Mouse (Mus musculus) bone marrow macrophage, adult 2 months (primary cell): ENCODE measurements around the gene Aprt. TPM values are rescaled to one million over a fixed set of nuclear protein-coding genes. Genes with fewer than 3 reads are reported as not detected.

Source experiments
- H3K27ac ChIP-seq: 2 replicates; pipeline ENCODE4 v1.5.1; 2012; ENCODE audit warnings: low read depth, low read length; ENCODE audit not compliant: insufficient read depth
- H3K4me1 ChIP-seq: 2 replicates; pipeline ENCODE4 v1.6.1; 2012; ENCODE audit warnings: low read length; ENCODE audit not compliant: control insufficient read depth, insufficient read depth
- H3K4me3 ChIP-seq: 2 replicates; pipeline ENCODE4 v1.5.1; 2012; ENCODE audit warnings: mild to moderate bottlenecking, low read length, moderate library complexity; ENCODE audit not compliant: insufficient read depth
- CTCF ChIP-seq: IDR thresholded peaks from 2 replicates; pipeline ENCODE4 v1.5.1; 2012; ENCODE audit warnings: low read depth, mild to moderate bottlenecking, low read length, moderate library complexity
- POLR2A ChIP-seq: IDR thresholded peaks from 2 replicates; pipeline ENCODE4 v1.6.1; 2012; ENCODE audit warnings: mild to moderate bottlenecking, low read depth, low read length, borderline replicate concordance
- polyA plus RNA-seq: library from polyadenylated mRNA; stranded (reverse); fragments of >200 nt; gene quantifications from 2 replicates; pipeline ENCODE4 v1.2.4, GENCODE M21; 2012; ENCODE audit not compliant: missing spikeins, insufficient read depth, insufficient read length

The Aprt gene
- polyA plus RNA-seq, 1 experiment, result 187 TPM

GRCm38 (mm10) chr8:122593240-122593639 is 16.5 kb upstream of the Aprt start:
- H3K4me1 ChIP-seq, result peaks cover 6% of the 10 kb centered on the region
- no peak overlapping the region for H3K27ac ChIP-seq
- TF ChIP-seq CTCF (no peak), POLR2A (no peak)
- no peak overlapping the region for H3K4me3 ChIP-seq

- no peak overlapping the region for H3K4me3 ChIP-seq
- TF ChIP-seq CTCF, result no peak
- TF ChIP-seq POLR2A, result no peak
- H3K4me1 ChIP-seq, result peaks cover 35% of the 10 kb centered on the region
- no peak overlapping the region for H3K27ac ChIP-seq
These were observed 10.0 kb upstream of the Aprt start for GRCm38 (mm10) chr8:122586749-122587148.

GRCm38 (mm10) chr8:122586171-122586570 is 9.5 kb upstream of the Aprt start:
- Histone ChIP-seq H3K27ac (peak overlapping the region; percentile 79), H3K4me3 (no peak overlapping the region), H3K4me1 (peaks cover 35% of the 10 kb centered on the region)
- no peak for TF ChIP-seq POLR2A
- TF ChIP-seq CTCF, result no peak

- Histone ChIP-seq H3K4me3 (peak overlapping the region; percentile 25), H3K4me1 (peaks cover 35% of the 10 kb centered on the region), H3K27ac (peak overlapping the region; percentile 79)
- no peak for TF ChIP-seq CTCF
- no peak for TF ChIP-seq POLR2A
These were observed 8.7 kb upstream of the Aprt start for GRCm38 (mm10) chr8:122585411-122585891.

- H3K4me3 ChIP-seq, result no peak overlapping the region
- peaks cover 35% of the 10 kb centered on the region for H3K4me1 ChIP-seq
- peak overlapping the region; percentile 79 for H3K27ac ChIP-seq
- TF ChIP-seq CTCF (no peak), POLR2A (no peak)
These were observed 8.3 kb upstream of the Aprt start for GRCm38 (mm10) chr8:122584981-122585380.

- Histone ChIP-seq H3K4me1 (peaks cover 31% of the 10 kb centered on the region), H3K4me3 (no peak overlapping the region), H3K27ac (no peak overlapping the region)
- no peak for TF ChIP-seq POLR2A
- TF ChIP-seq CTCF, result no peak
These were observed 4.2 kb upstream of the Aprt start for GRCm38 (mm10) chr8:122580926-122581325.

- TF ChIP-seq POLR2A, result no peak
- no peak for TF ChIP-seq CTCF
- Histone ChIP-seq H3K4me3 (no peak overlapping the region), H3K27ac (no peak overlapping the region), H3K4me1 (peaks cover 23% of the 10 kb centered on the region)
These were observed 2.5 kb upstream of the Aprt start for GRCm38 (mm10) chr8:122579196-122579595.

- Histone ChIP-seq H3K27ac (no peak overlapping the region), H3K4me1 (peaks cover 12% of the 10 kb centered on the region), H3K4me3 (peak overlapping the region; percentile 73; the same call in 1 of the 2 replicates)
- TF ChIP-seq CTCF (no peak), POLR2A (no peak)
These were observed 407 bp upstream of the Aprt start for GRCm38 (mm10) chr8:122577116-122577515.

GRCm38 (mm10) chr8:122575735-122576647 is 718 bp downstream of the Aprt start:
- Histone ChIP-seq H3K4me3 (peak overlapping the region; percentile 73), H3K4me1 (peaks cover 12% of the 10 kb centered on the region), H3K27ac (peak overlapping the region; percentile 67)
- TF ChIP-seq POLR2A (no peak), CTCF (no peak)

GRCm38 (mm10) chr8:122575286-122575685 is 1.4 kb downstream of the Aprt start:
- TF ChIP-seq CTCF, result no peak
- TF ChIP-seq POLR2A, result no peak
- peaks cover 12% of the 10 kb centered on the region for H3K4me1 ChIP-seq
- peak overlapping the region; percentile 67 for H3K27ac ChIP-seq
- H3K4me3 ChIP-seq, result peak overlapping the region; percentile 73
